Mouse (Mus musculus) G1E (cell line): Measurements from ENCODE around the gene Phf1.

Source experiments
- CTCF ChIP-seq: IDR thresholded peaks from 2 replicates; pipeline ENCODE4 v1.5.1; 2012; ENCODE audit warnings: low read depth, low read length, inconsistent platforms, mixed read lengths
- POLR2AphosphoS5 ChIP-seq: IDR thresholded peaks from 2 replicates; pipeline ENCODE4 v1.6.1; 2012; ENCODE audit warnings: low read depth, low read length, inconsistent platforms; ENCODE audit not compliant: insufficient replicate concordance
- TAL1 ChIP-seq: conservative IDR thresholded peaks from 2 replicates; pipeline ENCODE4 v1.6.1; 2012; ENCODE audit warnings: low read depth, low read length, inconsistent platforms, mixed read lengths

DNA sequence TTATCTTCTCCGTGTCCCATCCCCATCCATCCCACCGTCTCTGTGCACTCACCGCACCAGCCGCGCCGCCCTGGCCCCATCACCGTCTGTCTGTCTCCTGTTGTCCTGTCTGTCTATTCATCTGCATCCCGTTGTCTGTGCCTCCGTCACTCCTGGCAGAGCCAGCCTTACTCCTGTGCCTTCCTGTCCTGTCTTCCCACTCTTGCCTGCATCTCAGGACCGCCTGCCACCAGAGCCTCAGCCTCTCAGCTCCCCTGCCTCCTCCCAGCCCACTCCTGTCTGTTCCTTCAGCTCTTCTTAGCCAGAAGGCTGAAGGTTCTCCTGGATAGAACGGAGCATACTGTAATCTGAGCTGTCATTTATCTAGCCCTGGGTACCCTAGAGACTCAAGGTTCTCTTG is 34.1 kb downstream of the Phf1 start:
- TF ChIP-seq POLR2AphosphoS5 = no peak
- TF ChIP-seq CTCF = no peak
- TF ChIP-seq TAL1 = no peak
